Mouse (Mus musculus) limb, embryonic 15.5 days (tissue): ENCODE measurements around the gene Tatdn3. TPM values are rescaled to one million over a fixed set of nuclear protein-coding genes. Genes with fewer than 3 reads are reported as not detected.
"Not testable (repeated sequence)": the region's sequence is repeated elsewhere in the genome, so short reads cannot be mapped to it uniquely, and the experiment has no call there.

Experiments used
- ATAC-seq: fragments of 200-750 bp; cut with Nextera tagmentation; 2 replicates; pipeline ENCODE4 v1.8.0; 2017; ENCODE audit warnings: low read depth, moderate TSS enrichment; ENCODE audit not compliant: insufficient number of reproducible peaks, low FRiP score, low TSS enrichment
- H3K27ac ChIP-seq: fragments of 300-500 bp; sonication (generic); 2 replicates; pipeline ENCODE4 v1.5.1; 2015; ENCODE audit warnings: moderate library complexity, mild to moderate bottlenecking, inconsistent platforms
- H3K27me3 ChIP-seq: fragments of 300-500 bp; sonication (generic); 2 replicates; pipeline ENCODE4 v1.6.1; 2015; ENCODE audit warnings: inconsistent platforms
- H3K36me3 ChIP-seq: fragments of 300-500 bp; sonication (generic); 2 replicates; pipeline ENCODE4 v1.6.1; 2015; ENCODE audit warnings: inconsistent platforms
- H3K4me1 ChIP-seq: fragments of 300-500 bp; sonication (generic); 2 replicates; pipeline ENCODE4 v1.6.1; 2015; ENCODE audit warnings: inconsistent platforms
- H3K4me2 ChIP-seq: fragments of 300-500 bp; sonication (generic); 2 replicates; pipeline ENCODE4 v1.6.1; 2015; ENCODE audit warnings: mild to moderate bottlenecking, inconsistent platforms
- H3K4me3 ChIP-seq: fragments of 300-500 bp; sonication (generic); 2 replicates; pipeline ENCODE4 v1.5.1; 2015; ENCODE audit warnings: mild to moderate bottlenecking, inconsistent platforms
- H3K9ac ChIP-seq: fragments of 300-500 bp; sonication (generic); 2 replicates; pipeline ENCODE4 v1.6.1; 2015; ENCODE audit warnings: inconsistent platforms
- H3K9me3 ChIP-seq: fragments of 300-500 bp; sonication (generic); 2 replicates; pipeline ENCODE4 v1.6.1; 2016; ENCODE audit warnings: inconsistent platforms
- WGBS: fragments of 180-500 bp; shearing (Covaris S2); methylation state at CpG from one replicate; pipeline ENCODE4 v1.1.7; 2015; 5-methylcytosine and 5-hydroxymethylcytosine counted together
- polyA plus RNA-seq: library from polyadenylated mRNA; unstranded; fragments of >200 nt; fragmentation: Nextera tagmentation; extraction: Ambion mirVana; gene quantifications from 2 replicates; pipeline ENCODE4 v1.2.1, GENCODE M21; 2015

The Tatdn3 gene
- polyA plus RNA-seq, 1 experiment from 2014 or later = 12.6 TPM

DNA sequence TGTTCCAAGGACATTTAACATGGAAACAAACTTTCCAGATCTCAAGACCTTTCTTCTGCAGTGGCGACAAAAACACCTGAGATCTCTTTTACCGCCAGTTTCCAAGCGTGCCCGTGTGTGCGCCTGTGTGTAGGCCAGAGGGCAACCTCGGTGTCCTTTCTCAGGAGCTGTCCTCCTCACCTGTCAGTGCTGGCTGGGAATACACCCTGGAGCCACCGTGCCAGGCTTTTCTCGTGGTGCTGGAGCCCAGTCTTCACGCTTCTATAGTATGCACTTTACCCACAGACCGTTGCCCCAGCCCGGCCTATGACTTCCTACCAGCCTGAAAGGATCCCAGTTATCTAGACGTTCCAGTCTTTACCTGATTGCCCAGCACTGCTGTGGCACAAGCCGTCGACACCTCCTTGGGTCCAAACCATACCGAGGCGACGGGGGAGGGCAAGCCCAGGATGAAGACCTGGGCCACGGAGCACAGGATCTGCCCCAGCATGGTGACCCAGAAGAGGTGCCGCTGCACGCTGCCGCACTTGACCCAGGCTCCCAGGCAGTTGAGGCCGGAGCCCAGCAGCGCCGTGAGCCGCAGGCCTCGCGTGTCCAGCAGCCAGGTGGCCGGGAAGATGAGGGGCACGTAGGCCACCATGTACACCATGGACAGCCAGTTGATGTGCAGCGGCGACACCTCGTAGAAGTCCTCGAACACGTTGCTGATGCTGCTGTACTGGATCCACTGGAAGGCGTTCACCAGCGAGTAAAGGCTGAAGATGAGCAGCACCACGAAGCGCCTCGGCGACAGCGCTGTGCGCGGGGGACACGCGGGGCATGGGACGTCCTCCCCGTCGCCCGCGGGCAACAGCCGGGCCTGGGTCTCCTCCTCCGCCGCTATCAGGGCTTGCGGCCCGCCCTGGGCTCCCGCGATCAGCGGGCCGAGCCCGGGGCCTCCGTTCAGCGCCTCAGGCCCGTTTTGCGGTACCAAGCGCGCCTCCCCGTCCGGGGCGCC is 37.4 kb downstream of the Tatdn3 start:
- Histone ChIP-seq H3K27me3 (no peaks in the 10 kb centered on the region), H3K9me3 (no peaks in the 10 kb centered on the region), H3K36me3 (0 out of 2 replicates have a peak, but pooled peaks cover 2% of the 10 kb centered on the region), H3K4me3 (peak overlapping the region; percentile 83), H3K4me1 (peaks cover 17% of the 10 kb centered on the region), H3K27ac (peak overlapping the region; percentile 75), H3K4me2 (peak overlapping the region; percentile 93), H3K9ac (peak overlapping the region; percentile 77)
- WGBS = 3% methylated on average over 60 of the region's 69 CpGs
- ATAC-seq = peak; percentile 21

DNA sequence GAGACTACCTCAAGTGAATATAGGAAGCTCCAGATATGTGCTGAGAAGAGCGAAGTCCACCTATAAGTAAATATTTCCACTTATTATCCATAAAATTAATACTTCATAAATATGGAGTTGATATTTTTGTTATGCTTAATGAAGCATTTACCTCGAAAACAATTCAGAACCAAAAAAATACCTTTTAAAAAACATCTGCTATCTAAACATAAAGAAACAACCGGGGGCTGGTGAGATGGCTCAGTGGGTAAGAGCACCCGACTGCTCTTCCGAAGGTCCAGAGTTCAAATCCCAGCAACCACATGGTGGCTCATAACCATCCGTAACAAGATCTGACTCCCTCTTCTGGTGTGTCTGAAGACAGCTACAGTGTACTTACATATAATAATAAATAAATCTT is 38.9 kb downstream of the Tatdn3 start:
- H3K4me2 ChIP-seq, H3K27me3 ChIP-seq, H3K4me3 ChIP-seq, H3K36me3 ChIP-seq, H3K9me3 ChIP-seq, H3K27ac ChIP-seq, H3K9ac ChIP-seq, ATAC-seq: not testable (repeated sequence)
- 90% methylated on average over 6 of the region's 6 CpGs for WGBS
- peaks cover 17% of the 10 kb centered on the region for H3K4me1 ChIP-seq

DNA sequence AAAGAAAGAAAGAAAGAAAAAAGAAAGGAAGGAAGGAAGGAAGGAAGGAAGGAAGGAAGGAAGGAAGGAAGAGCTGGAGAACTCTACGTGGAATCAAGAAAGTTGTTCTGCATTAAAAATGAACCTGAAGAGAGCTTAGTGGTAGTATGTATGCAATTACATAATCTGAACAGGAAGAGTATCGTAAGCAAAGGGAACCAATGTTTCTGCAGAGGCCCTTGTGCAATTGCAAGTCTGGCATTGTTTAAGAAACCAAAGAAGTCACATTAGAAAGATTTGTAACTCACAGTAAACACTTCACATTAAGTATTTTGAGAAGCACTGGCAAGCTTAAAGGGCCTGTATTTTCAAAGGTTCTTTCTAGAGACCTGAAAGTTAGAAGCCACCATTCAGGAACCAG is 39.6 kb downstream of the Tatdn3 start:
- Histone ChIP-seq H3K4me1 (peaks cover 17% of the 10 kb centered on the region), H3K4me3 (no peak overlapping the region), H3K36me3 (0 out of 2 replicates have a peak, but pooled peaks cover 5% of the 10 kb centered on the region), H3K27ac (no peak overlapping the region), H3K27me3 (no peaks in the 10 kb centered on the region), H3K9me3 (no peaks in the 10 kb centered on the region), H3K9ac (no peak overlapping the region), H3K4me2 (no peak overlapping the region)
- ATAC-seq = no peak
- 64% methylated on average over 2 of the region's 2 CpGs for WGBS

DNA sequence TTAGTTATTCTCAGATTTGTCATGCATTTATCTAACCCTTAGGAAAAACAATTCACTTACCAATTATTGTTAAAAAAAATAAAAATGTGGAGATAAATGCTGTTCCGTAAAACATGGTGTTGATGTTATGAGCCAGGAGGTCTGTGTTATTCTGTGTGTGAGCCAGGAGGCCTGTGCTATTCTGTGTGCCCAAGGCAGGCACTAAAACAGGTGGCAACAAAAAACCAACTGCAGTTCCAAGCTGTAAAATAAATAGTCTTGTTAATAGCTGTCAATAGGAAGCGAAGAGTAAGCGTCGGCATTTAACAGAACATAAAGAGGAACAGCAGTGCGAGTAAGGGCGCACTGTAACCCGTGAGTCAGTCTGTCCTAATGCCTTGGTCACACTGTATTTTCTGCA is 41.7 kb downstream of the Tatdn3 start:
- no peak overlapping the region for H3K27ac ChIP-seq
- no peaks in the 10 kb centered on the region for H3K27me3 ChIP-seq
- no peak for ATAC-seq
- H3K36me3 ChIP-seq = 0 out of 2 replicates have a peak, but pooled peaks cover 5% of the 10 kb centered on the region
- no peak overlapping the region for H3K4me3 ChIP-seq
- H3K9me3 ChIP-seq = no peaks in the 10 kb centered on the region
- H3K9ac ChIP-seq = no peak overlapping the region
- no peak overlapping the region for H3K4me2 ChIP-seq
- 40% methylated on average over 7 of the region's 7 CpGs for WGBS
- H3K4me1 ChIP-seq = peaks cover 10% of the 10 kb centered on the region

DNA sequence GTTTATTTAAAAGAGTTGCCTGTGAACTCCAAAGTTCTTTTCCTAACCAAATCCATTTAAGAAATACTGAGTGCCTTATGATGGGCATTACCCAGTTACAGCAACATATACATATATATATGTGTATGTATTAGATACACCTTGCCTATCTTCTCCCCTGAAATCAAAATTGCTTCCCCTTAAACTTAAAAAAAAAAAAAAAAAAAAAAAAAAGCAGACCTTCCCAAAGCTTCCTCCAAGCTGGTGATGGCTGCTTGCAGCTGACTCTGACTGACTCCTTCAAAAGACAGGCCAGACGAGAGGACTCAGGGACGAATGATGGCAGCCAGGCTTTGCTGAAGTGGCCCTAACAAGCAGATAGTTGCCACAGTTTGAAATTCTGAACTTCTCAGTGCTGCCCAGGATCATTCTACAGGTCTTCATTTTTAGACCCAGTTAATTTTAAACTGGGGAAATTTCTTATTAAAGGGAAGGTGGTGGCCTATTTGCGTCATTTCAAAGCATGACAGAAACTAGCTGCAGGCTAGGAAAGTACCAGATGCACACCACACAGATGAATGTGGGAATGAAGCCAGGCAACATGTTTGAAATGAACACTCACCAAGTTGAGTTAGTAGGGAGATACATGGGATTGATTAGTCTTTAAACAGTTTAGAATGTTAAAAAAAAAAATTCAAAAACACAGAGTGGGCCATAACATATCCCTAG is 42.4 kb downstream of the Tatdn3 start:
- Histone ChIP-seq H3K9ac (no peak overlapping the region), H3K9me3 (no peaks in the 10 kb centered on the region), H3K36me3 (0 out of 2 replicates have a peak, but pooled peaks cover 5% of the 10 kb centered on the region), H3K4me1 (peaks cover 8% of the 10 kb centered on the region), H3K4me2 (no peak overlapping the region), H3K27ac (no peak overlapping the region), H3K4me3 (no peak overlapping the region), H3K27me3 (no peaks in the 10 kb centered on the region)
- WGBS = 58% methylated on average over 3 of the region's 3 CpGs
- no peak for ATAC-seq

DNA sequence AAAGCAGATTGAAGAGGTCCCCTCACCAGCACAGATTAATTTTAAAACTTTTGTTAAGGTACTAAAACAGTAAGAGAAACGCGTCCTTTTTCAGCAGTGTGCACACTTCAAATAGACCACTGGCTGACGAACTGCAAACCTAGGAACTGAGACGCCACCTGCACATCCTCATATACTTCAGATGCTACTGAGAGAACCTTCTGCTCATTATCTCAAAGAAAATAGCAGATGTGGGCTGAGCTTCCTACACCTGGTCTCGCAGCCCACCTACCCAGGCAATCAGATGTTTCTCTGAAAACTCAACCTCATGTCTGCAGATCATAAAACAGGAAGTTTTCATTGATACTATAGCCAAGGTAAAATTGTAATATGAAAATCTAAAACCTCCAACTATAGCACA is 42.9 kb downstream of the Tatdn3 start:
- peaks cover 2% of the 10 kb centered on the region; the same call in 1 of the 2 replicates for H3K4me1 ChIP-seq
- WGBS = 90% methylated on average over 5 of the region's 5 CpGs
- H3K4me3 ChIP-seq = no peak overlapping the region
- H3K27ac ChIP-seq = no peak overlapping the region
- no peak overlapping the region for H3K9ac ChIP-seq
- ATAC-seq = no peak
- no peaks in the 10 kb centered on the region for H3K27me3 ChIP-seq
- H3K4me2 ChIP-seq = no peak overlapping the region
- H3K36me3 ChIP-seq = peaks cover 5% of the 10 kb centered on the region; the same call in 1 of the 2 replicates
- H3K9me3 ChIP-seq = no peaks in the 10 kb centered on the region

DNA sequence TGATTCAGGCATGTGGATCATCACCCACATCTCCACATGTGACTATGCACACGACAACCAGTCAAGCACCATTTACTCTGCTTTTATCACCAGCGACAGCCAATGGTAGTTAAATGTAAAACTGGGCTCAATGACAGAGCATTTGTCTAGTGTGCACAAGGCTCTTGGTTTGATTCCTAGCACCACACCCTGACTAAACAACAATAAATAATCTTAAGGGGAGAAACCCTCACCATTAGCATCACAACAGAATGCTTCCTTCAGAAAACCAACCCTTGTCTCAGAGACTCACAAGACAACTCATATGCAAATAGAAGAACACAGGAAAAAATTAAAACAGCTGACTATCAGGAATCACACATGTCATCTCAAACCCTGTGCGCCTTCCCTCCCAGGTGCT is 48.5 kb downstream of the Tatdn3 start:
- WGBS = 93% methylated on average over 3 of the region's 3 CpGs

DNA sequence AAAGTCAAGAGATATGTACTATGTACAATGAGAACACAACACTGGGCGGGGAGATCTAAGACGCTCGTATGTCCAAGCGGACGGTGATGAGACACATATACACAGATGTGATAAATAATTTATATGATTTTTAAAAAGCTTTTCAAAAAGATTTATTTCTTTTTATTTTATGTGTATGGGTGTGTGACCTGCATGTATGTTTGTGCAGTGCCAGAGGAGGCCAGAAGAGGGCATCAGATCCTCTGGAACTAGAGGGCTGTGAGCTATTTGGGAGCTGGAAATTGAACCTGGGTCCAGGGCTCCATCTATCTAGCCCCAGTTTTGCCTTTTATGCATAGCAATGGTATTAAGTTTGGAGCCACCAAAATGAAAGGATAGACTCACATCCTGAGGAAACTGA is 54.0 kb downstream of the Tatdn3 start:
- H3K4me3 ChIP-seq = no peak overlapping the region
- ATAC-seq = no peak
- no peak overlapping the region for H3K9ac ChIP-seq
- no peaks in the 10 kb centered on the region for H3K4me1 ChIP-seq
- H3K9me3 ChIP-seq = no peaks in the 10 kb centered on the region
- WGBS = 96% methylated on average over 5 of the region's 5 CpGs
- no peaks in the 10 kb centered on the region for H3K27me3 ChIP-seq
- H3K36me3 ChIP-seq = peaks cover 69% of the 10 kb centered on the region
- no peak overlapping the region for H3K4me2 ChIP-seq
- H3K27ac ChIP-seq = no peak overlapping the region

More for the DNA sequence above, 48.5 kb downstream of the Tatdn3 start:
- Histone ChIP-seq H3K4me2 (no peak overlapping the region), H3K9me3 (no peaks in the 10 kb centered on the region), H3K4me1 (no peaks in the 10 kb centered on the region), H3K36me3 (peaks cover 40% of the 10 kb centered on the region), H3K27me3 (no peaks in the 10 kb centered on the region), H3K27ac (no peak overlapping the region), H3K4me3 (no peak overlapping the region), H3K9ac (no peak overlapping the region)
- ATAC-seq = no peak

- no peak for ATAC-seq
- 63% methylated on average over 6 of the region's 6 CpGs for WGBS
- H3K27me3 ChIP-seq = no peaks in the 10 kb centered on the region
- H3K4me3 ChIP-seq = no peak overlapping the region
- H3K9ac ChIP-seq = no peak overlapping the region
- peaks cover 17% of the 10 kb centered on the region for H3K36me3 ChIP-seq
- 0 out of 2 replicates have a peak, but pooled peaks cover 4% of the 10 kb centered on the region for H3K9me3 ChIP-seq
- H3K27ac ChIP-seq = no peak overlapping the region
- no peaks in the 10 kb centered on the region for H3K4me1 ChIP-seq
- no peak overlapping the region for H3K4me2 ChIP-seq
Observed at GRCm38 (mm10) chr1:191002201-191002600, 60.5 kb downstream of the Tatdn3 start.

DNA sequence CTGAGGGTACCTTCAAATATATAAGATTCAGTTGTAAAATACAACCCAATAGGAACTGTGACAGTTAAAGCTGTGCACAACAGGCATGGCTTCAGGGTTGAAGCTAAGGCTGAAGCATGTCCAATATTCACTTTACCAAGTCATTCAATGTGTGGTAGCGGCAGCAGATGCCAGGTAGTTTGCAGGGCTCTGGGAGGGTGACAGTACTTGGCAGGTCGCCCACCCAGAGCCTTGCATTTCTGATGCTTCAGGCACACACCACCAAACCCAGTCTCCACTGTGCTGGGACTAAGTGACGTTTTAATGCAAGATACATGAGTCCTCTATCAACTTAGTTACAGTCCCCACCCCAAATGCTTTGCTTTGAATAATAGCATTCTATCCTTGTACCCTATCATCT is 62.0 kb downstream of the Tatdn3 start:
- ATAC-seq = no peak
- Histone ChIP-seq H3K9me3 (0 out of 2 replicates have a peak, but pooled peaks cover 4% of the 10 kb centered on the region), H3K36me3 (peaks cover 14% of the 10 kb centered on the region), H3K27me3 (no peaks in the 10 kb centered on the region), H3K4me1 (no peaks in the 10 kb centered on the region), H3K4me2 (no peak overlapping the region), H3K4me3 (no peak overlapping the region), H3K9ac (no peak overlapping the region), H3K27ac (no peak overlapping the region)
- whole genome bisulfite sequencing = 68% methylated on average over 3 of the region's 3 CpGs

DNA sequence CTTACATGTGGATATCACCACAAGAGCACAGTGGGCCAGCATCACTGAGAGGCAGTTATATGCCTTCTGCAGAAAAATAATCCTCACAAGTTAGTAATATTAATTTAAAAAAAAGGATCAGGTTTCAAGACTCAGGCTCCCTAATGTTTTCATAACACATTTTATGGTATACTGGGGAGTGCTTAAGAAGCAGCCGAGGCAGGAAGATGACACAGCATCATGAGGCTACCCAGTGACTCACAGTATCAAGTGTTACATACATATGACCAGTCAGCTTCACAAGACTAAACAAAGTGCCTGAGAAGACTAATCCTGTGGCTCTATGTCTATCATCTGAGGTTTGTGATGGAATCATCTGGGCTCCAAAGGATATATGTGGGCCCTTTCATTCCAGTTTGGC is 64.7 kb downstream of the Tatdn3 start:
- Histone ChIP-seq H3K9ac (no peak overlapping the region), H3K4me2 (no peak overlapping the region), H3K27me3 (no peaks in the 10 kb centered on the region), H3K36me3 (no peaks in the 10 kb centered on the region), H3K27ac (no peak overlapping the region), H3K9me3 (0 out of 2 replicates have a peak, but pooled peaks cover 4% of the 10 kb centered on the region), H3K4me3 (no peak overlapping the region), H3K4me1 (no peaks in the 10 kb centered on the region)
- WGBS = 49% methylated on average over 1 of the region's 1 CpGs
- no peak for ATAC-seq
